Mouse (Mus musculus) T-cell, adult 2 months (primary cell): ENCODE results near the gene Hist2h2bb.

Experiments
- DNase-seq: peaks from one replicate; pipeline ENCODE4 v3.0.0; 2022; ENCODE audit warnings: low spot score

The Hist2h2bb gene

GRCm38 (mm10) chr3:96300706-96301529 is 31.4 kb downstream of the Hist2h2bb start:
- DNase-seq: no peak

GRCm38 (mm10) chr3:96302076-96302475 is 32.5 kb downstream of the Hist2h2bb start:
- DNase-seq: no peak

GRCm38 (mm10) chr3:96306506-96306905 is 37.0 kb downstream of the Hist2h2bb start:
- peak; percentile 25 for DNase-seq

GRCm38 (mm10) chr3:96309441-96309840 is 39.9 kb downstream of the Hist2h2bb start:
- peak; percentile 42 for DNase-seq

GRCm38 (mm10) chr3:96312341-96313098 is 43.0 kb downstream of the Hist2h2bb start:
- no peak for DNase-seq
